Mouse (Mus musculus): Measurements from ENCODE around the gene Grik1. TPM values are rescaled to one million over a fixed set of nuclear protein-coding genes. Genes with fewer than 3 reads are reported as not detected.

Grik1 gene
- polyA plus RNA-seq, 1 experiment from 2014 or later: 7.3 TPM

DNA sequence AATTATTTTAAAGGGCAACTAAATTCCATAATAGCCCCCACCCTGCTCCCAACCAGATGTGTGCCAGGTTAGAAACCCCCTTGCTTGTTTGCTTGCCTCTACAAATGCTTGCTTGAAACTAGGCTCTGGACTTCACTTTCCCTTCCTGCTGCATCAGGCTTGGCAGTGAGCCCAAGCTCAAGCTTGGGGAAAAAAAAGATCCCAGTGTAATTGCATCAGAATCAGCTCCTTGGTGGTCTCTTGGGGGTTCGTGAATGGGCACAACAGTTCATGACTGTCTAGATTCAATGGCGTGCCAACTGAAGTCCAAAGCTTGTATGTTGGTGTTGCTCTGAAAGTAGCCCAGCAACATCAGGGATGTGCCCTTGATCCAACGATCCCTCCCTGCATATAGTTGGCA lies 320.1 kb downstream of the Grik1 start:
- ATAC-seq (no peak), DNase-seq (ENCODE audit: low spot score) (peak; percentile 59)
- Histone ChIP-seq H3K4me1 (ENCODE audit: control insufficient read depth, insufficient read depth, low read length) (peaks cover 4% of the 10 kb centered on the region; the same call in 1 of the 2 replicates), H3K9me3 (replicated peaks; ENCODE audit: control insufficient read depth, low read length) (no peaks in the 10 kb centered on the region), H3K27ac (ENCODE audit: low read depth, low read length) (no peak overlapping the region), H3K4me2 (ENCODE audit: low read length) (no peak overlapping the region), H3K36me3 (ENCODE audit: control insufficient read depth, insufficient read depth, low read length) (no peaks in the 10 kb centered on the region), H3K27me3 (replicated peaks; ENCODE audit: control insufficient read depth, insufficient read depth, low read length) (no peaks in the 10 kb centered on the region), H3K9ac (ENCODE audit: low read length) (no peak overlapping the region), H3K4me3 (ENCODE audit: low read depth, low read length) (no peak overlapping the region)
- 28% methylated on average over 3 of the region's 3 CpGs for WGBS

DNA sequence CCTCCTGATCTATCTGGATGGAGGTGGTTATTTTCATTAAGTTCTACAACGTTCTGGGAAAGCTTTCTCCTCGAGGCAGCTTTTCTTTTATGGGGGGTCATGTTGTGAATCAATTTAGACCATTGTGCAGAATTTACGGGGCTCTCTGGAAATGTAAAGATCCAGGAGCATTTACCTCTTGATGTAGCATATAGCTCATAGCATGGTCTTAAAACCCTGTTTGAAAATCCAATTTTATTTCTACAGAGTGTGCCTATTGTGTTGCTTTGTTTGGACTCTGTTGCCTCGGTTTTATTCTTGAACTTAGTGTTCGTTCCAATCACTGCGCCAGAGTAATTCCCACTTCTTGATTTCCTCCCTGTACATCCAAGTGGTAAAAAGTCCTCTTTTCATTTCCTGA lies 328.6 kb downstream of the Grik1 start:
- H3K27me3 ChIP-seq (replicated peaks; ENCODE audit: control insufficient read depth, insufficient read depth, low read length): no peaks in the 10 kb centered on the region
- no peak overlapping the region for H3K9ac ChIP-seq (ENCODE audit: low read length)
- 64% methylated on average over 6 of the region's 6 CpGs for WGBS
- no peaks in the 10 kb centered on the region for H3K9me3 ChIP-seq (replicated peaks; ENCODE audit: control insufficient read depth, low read length)
- ATAC-seq: no peak
- DNase-seq (ENCODE audit: low spot score): no peak
- H3K4me3 ChIP-seq (ENCODE audit: low read depth, low read length): no peak overlapping the region
- no peaks in the 10 kb centered on the region for H3K36me3 ChIP-seq (ENCODE audit: control insufficient read depth, insufficient read depth, low read length)
- H3K27ac ChIP-seq (ENCODE audit: low read depth, low read length): no peak overlapping the region
- no peak overlapping the region for H3K4me2 ChIP-seq (ENCODE audit: low read length)
- H3K4me1 ChIP-seq (ENCODE audit: control insufficient read depth, insufficient read depth, low read length): no peaks in the 10 kb centered on the region

DNA sequence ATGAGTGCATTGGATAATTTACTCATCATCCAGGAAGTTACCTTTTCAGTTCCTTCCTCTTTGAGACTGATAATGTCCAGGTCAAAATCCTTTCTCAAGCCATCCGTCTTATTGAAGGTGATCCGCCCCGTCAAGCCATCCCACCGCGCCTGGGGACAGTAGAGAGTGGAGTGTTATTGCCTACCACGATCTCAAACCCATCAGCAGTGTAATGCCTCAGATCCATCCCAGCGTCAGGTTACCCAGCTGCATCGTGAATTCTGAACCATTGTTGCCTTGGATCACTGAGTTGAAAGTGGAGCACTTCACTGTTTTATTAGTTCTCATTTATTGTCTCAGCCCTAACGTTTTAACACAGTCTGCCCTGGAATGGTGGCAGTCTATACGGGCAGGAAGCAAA lies 332.6 kb downstream of the Grik1 start:
- DNase-seq (ENCODE audit: low spot score) (no peak), ATAC-seq (no peak)
- Histone ChIP-seq H3K36me3 (ENCODE audit: control insufficient read depth, insufficient read depth, low read length) (no peaks in the 10 kb centered on the region), H3K27me3 (replicated peaks; ENCODE audit: control insufficient read depth, insufficient read depth, low read length) (no peaks in the 10 kb centered on the region), H3K9ac (ENCODE audit: low read length) (no peak overlapping the region), H3K4me1 (ENCODE audit: control insufficient read depth, insufficient read depth, low read length) (no peaks in the 10 kb centered on the region), H3K4me3 (ENCODE audit: low read depth, low read length) (no peak overlapping the region), H3K4me2 (ENCODE audit: low read length) (no peak overlapping the region), H3K27ac (ENCODE audit: low read depth, low read length) (no peak overlapping the region), H3K9me3 (replicated peaks; ENCODE audit: control insufficient read depth, low read length) (no peaks in the 10 kb centered on the region)
- 94% methylated on average over 10 of the region's 10 CpGs for WGBS

DNA sequence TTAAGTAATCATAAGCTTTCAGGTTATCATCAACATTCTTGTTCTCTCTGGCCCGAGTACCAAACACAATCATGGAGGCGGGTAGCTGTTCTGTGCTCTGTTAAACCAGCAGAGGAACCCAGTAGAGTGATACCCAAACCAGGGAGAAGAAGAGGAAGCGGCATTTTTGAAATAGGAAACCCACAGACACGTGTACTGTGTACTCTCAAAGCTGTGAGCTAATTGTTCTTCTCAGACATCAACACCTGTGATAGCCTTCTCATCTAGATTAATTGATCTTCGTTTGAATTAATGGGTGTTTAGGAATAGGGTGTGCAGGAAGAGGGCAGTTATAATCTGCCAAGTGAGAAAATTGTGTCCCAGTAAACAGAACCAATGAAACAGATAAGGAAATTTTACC lies 333.9 kb downstream of the Grik1 start:
- Histone ChIP-seq H3K9ac (ENCODE audit: low read length) (no peak overlapping the region), H3K4me3 (ENCODE audit: low read depth, low read length) (no peak overlapping the region), H3K4me2 (ENCODE audit: low read length) (no peak overlapping the region), H3K36me3 (ENCODE audit: control insufficient read depth, insufficient read depth, low read length) (no peaks in the 10 kb centered on the region), H3K27me3 (replicated peaks; ENCODE audit: control insufficient read depth, insufficient read depth, low read length) (no peaks in the 10 kb centered on the region), H3K9me3 (replicated peaks; ENCODE audit: control insufficient read depth, low read length) (no peaks in the 10 kb centered on the region), H3K27ac (ENCODE audit: low read depth, low read length) (no peak overlapping the region), H3K4me1 (ENCODE audit: control insufficient read depth, insufficient read depth, low read length) (no peaks in the 10 kb centered on the region)
- ATAC-seq (no peak), DNase-seq (ENCODE audit: low spot score) (no peak)
- WGBS: 77% methylated on average over 5 of the region's 5 CpGs

DNA sequence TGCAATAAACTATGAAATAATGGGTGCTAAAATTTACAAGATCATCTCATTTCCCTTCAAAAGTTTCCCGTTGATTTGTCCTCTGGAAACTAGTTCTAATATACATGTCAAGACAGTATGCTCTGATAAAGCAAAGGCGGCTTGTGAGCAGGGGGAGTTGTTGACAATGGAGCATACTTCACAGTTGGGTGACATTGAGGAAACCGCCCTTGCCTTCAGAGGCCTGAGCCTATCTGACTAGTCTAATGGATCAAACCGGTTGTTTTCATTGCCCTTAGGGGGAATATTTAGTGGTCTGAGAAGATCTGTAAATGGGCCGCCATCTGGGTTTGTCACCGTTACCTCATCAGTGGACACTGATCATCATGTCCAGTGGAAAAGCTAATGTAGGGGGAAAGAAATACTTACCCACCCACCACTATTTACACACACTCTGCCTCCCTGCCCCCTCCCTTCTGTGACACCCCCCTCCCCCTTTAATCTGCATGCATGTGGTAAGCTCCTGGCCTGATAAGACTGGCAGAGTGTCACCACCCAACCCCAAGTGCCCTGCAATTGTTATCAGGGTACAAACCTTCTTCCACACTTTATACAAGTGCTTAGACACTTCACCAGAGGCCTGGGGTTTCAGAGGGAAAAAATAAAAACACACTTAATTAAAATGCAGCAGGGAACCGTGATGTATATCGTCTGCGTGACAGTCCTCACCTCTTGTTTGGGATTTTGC lies 335.2 kb downstream of the Grik1 start:
- H3K9me3 ChIP-seq (replicated peaks; ENCODE audit: control insufficient read depth, low read length): no peaks in the 10 kb centered on the region
- no peaks in the 10 kb centered on the region for H3K4me1 ChIP-seq (ENCODE audit: control insufficient read depth, insufficient read depth, low read length)
- 79% methylated on average over 9 of the region's 9 CpGs for WGBS
- H3K9ac ChIP-seq (ENCODE audit: low read length): no peak overlapping the region
- no peak overlapping the region for H3K27ac ChIP-seq (ENCODE audit: low read depth, low read length)
- DNase-seq (ENCODE audit: low spot score) (no peak), ATAC-seq (no peak; the same call in 1 of the 2 replicates)
- H3K27me3 ChIP-seq (replicated peaks; ENCODE audit: control insufficient read depth, insufficient read depth, low read length): no peaks in the 10 kb centered on the region
- no peaks in the 10 kb centered on the region for H3K36me3 ChIP-seq (ENCODE audit: control insufficient read depth, insufficient read depth, low read length)
- no peak overlapping the region for H3K4me3 ChIP-seq (ENCODE audit: low read depth, low read length)
- H3K4me2 ChIP-seq (ENCODE audit: low read length): no peak overlapping the region

DNA sequence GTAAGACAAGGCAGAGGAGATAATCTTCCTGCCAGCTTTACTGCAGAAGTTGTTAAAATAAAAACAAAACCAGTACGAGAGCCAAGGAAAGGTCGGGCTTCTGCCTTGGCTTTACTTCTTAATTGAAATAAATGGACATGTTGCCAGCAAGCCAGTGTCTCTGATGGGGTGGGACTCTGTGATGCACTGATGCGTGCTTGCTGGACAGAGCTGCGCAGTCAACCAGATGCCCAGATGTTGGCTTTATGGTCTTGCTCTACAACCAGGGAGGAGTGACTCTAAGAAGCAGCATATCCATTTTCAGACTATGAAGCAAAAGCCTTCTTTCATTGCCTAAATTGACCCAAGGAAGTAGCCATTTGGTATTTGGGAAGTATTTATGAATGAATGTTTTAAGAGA lies 336.9 kb downstream of the Grik1 start:
- Histone ChIP-seq H3K4me2 (ENCODE audit: low read length) (no peak overlapping the region), H3K4me3 (ENCODE audit: low read depth, low read length) (no peak overlapping the region), H3K27ac (ENCODE audit: low read depth, low read length) (no peak overlapping the region), H3K9me3 (replicated peaks; ENCODE audit: control insufficient read depth, low read length) (no peaks in the 10 kb centered on the region), H3K4me1 (ENCODE audit: control insufficient read depth, insufficient read depth, low read length) (no peaks in the 10 kb centered on the region), H3K27me3 (replicated peaks; ENCODE audit: control insufficient read depth, insufficient read depth, low read length) (no peaks in the 10 kb centered on the region), H3K36me3 (ENCODE audit: control insufficient read depth, insufficient read depth, low read length) (no peaks in the 10 kb centered on the region), H3K9ac (ENCODE audit: low read length) (no peak overlapping the region)
- WGBS: 93% methylated on average over 4 of the region's 4 CpGs
- ATAC-seq: no peak
- no peak for DNase-seq (ENCODE audit: low spot score)

DNA sequence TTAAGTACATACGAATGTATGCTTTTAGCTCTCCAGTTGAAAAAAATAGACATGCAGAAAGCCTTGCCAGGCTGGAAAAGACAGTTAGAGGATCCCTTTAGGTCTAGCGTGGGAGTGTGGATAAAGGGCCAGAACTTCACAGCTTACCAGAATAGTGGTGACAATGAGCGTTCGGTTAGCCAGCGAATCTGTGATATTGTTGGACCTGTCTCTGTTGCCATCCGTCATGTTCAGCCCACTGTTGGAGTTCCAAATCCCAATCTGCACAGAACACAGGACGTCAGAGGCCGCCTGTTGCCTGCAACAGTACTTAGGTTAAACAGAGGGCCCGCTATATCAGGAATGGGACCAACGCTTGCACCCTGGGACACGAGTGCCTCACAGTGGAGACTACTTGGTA lies 340.2 kb downstream of the Grik1 start:
- 91% methylated on average over 11 of the region's 11 CpGs for WGBS
- Histone ChIP-seq H3K36me3 (ENCODE audit: control insufficient read depth, insufficient read depth, low read length) (no peaks in the 10 kb centered on the region), H3K27me3 (replicated peaks; ENCODE audit: control insufficient read depth, insufficient read depth, low read length) (no peaks in the 10 kb centered on the region), H3K9ac (ENCODE audit: low read length) (no peak overlapping the region), H3K27ac (ENCODE audit: low read depth, low read length) (no peak overlapping the region), H3K4me1 (ENCODE audit: control insufficient read depth, insufficient read depth, low read length) (no peaks in the 10 kb centered on the region), H3K4me2 (ENCODE audit: low read length) (no peak overlapping the region), H3K4me3 (ENCODE audit: low read depth, low read length) (no peak overlapping the region), H3K9me3 (replicated peaks; ENCODE audit: control insufficient read depth, low read length) (no peaks in the 10 kb centered on the region)
- ATAC-seq: no peak
- DNase-seq (ENCODE audit: low spot score): no peak

DNA sequence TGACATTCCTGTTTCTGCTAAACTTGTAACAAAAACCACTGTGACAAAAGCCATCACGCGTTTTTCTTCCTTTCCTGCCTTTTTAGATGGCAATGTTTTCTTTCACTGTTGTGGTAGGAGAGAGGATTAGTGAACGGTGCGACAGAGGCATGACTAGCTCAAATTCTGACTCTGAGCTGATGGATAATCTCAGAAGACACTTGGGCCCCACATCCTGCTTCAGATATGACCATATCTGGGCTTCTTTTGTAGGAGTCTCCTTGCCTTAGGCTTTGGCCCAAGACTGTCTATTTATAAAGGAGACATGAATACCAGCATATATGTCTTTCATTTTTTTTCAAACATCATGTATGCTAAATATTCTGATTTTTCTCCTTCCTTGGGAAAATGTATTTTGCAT lies 341.9 kb downstream of the Grik1 start:
- Histone ChIP-seq H3K9ac (ENCODE audit: low read length) (no peak overlapping the region), H3K27ac (ENCODE audit: low read depth, low read length) (no peak overlapping the region), H3K27me3 (replicated peaks; ENCODE audit: control insufficient read depth, insufficient read depth, low read length) (no peaks in the 10 kb centered on the region), H3K4me2 (ENCODE audit: low read length) (no peak overlapping the region), H3K36me3 (ENCODE audit: control insufficient read depth, insufficient read depth, low read length) (no peaks in the 10 kb centered on the region), H3K4me1 (ENCODE audit: control insufficient read depth, insufficient read depth, low read length) (no peaks in the 10 kb centered on the region), H3K9me3 (replicated peaks; ENCODE audit: control insufficient read depth, low read length) (no peaks in the 10 kb centered on the region), H3K4me3 (ENCODE audit: low read depth, low read length) (no peak overlapping the region)
- ATAC-seq: no peak
- 83% methylated on average over 4 of the region's 4 CpGs for WGBS
- DNase-seq (ENCODE audit: low spot score): no peak

DNA sequence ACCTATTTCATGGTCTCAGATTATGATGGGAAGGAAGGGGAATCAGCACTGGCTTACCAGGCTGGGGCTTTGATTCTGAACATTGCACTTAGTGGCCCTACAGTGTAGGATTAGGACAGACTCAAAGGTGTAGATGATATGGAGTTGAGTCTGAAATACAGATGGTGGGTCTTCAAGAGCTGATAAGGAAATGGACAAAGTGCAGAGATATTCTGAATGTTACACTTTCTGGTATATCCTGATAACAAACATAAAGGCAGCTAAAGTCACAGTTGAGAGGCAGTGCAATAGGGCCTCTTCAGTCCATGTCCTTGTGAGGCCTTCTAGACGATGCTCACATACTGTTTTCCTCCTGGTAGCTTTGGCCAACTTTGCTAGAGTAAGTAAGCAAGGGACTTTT lies 345.7 kb downstream of the Grik1 start:
- Histone ChIP-seq H3K27ac (ENCODE audit: low read depth, low read length) (no peak overlapping the region), H3K4me2 (ENCODE audit: low read length) (no peak overlapping the region), H3K36me3 (ENCODE audit: control insufficient read depth, insufficient read depth, low read length) (no peaks in the 10 kb centered on the region), H3K9ac (ENCODE audit: low read length) (no peak overlapping the region), H3K9me3 (replicated peaks; ENCODE audit: control insufficient read depth, low read length) (no peaks in the 10 kb centered on the region), H3K4me1 (ENCODE audit: control insufficient read depth, insufficient read depth, low read length) (no peaks in the 10 kb centered on the region), H3K4me3 (ENCODE audit: low read depth, low read length) (no peak overlapping the region), H3K27me3 (replicated peaks; ENCODE audit: control insufficient read depth, insufficient read depth, low read length) (no peaks in the 10 kb centered on the region)
- DNase-seq (ENCODE audit: low spot score) (no peak), ATAC-seq (no peak)
- 91% methylated on average over 1 of the region's 1 CpGs for WGBS
